Mouse (Mus musculus) adrenal gland, adult 2 months (tissue): ENCODE measurements around the gene Kndc1. TPM values are rescaled to one million over a fixed set of nuclear protein-coding genes. Genes with fewer than 3 reads are reported as not detected.

Source experiments
- DNase-seq: peaks from one replicate; pipeline ENCODE4 v3.0.0; 2021
- microRNA-seq, 2 experiments: library from miRNA; unstranded; fragments of <30 nt; microRNA quantifications; one replicate each; pipeline ENCODE4 v1.2.0; 2021
- polyA plus RNA-seq: library from polyadenylated mRNA; depleted of rRNA; stranded (reverse); fragments of >200 nt; gene quantifications from 2 replicates; pipeline ENCODE4 v1.2.3, GENCODE M21; 2012; rRNA removed
- total RNA-seq, 2 experiments: library from RNA; stranded (reverse); gene quantifications; 2 replicates each; pipeline ENCODE4 v1.2.3; 2021

Kndc1 gene
- total and polyA plus RNA-seq, 3 experiments, result 0.53 to 0.66 (median 0.59) TPM

DNA sequence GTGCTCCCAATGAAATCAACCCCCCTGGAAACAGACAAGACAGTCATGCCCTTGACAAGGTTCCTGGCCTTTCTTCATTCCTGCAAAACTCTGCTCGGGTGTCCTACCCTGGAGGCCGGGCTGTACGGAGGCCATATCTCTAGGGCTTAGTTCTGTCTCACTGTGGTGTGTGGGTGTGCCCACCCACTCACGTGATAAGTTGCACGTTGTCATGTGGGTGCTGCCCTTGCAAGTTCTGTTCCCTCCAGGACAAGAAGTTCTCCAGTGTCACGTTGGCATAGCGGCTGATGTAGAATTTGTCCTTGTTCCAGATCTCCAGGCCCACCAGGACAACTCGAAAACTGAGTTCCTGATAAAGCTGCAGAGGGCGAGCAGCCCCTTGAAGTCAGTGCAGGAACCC lies 93.8 kb downstream of the Kndc1 start:
- no peak for DNase-seq

DNA sequence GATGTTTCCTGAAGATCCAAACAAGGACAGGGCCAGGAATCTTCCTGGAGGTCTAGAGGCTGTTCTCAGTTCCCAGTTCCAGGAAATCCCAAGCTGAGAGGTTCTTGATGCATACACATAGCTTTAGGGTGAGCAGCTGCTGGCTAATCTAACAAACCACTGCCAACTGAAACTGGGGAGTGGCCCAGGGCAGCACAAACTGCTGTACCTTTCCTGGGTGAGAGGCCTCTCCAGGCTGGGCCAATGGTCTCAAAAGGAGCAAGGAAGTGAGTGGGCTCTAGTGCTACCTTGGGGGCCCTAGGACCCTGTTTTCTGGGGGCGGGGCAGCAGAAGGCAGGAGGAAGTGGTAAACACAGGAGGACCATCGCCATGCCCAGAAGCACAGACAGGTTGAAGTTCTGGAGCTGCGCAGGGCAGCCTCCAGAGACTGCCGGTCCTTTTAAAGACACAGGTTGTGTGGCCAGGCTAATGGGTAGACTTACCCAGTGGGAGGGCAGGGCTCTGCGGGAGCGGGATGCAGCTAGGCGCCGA lies 96.4 kb downstream of the Kndc1 start:
- no peak for DNase-seq

Small RNA genes lying within 50 kb of the gene (microRNA-seq; reads per million reads assigned to microRNA genes)
- 11.0 to 15.3 reads per million in 2 experiments for gene Mir202
- 0 to 0.41 reads per million in 2 experiments for gene Mir7062
- 0 reads per million in 2 experiments for gene mmu-mir-7686

Other genes with a start within 250 kb of the Kndc1 start
- gene Cfap46, start 210.9 kb upstream of the Kndc1 start, total RNA-seq, result under 1 TPM; 0.21 to 0.29 TPM
- gene Cfap46, start 210.9 kb upstream of the Kndc1 start, polyA plus RNA-seq, result 0.13 and 0.69 TPM in 2 replicates
- gene Adgra1, start 60.5 kb upstream of the Kndc1 start, total RNA-seq, result 1 to 10 TPM; 2.6 to 4.5 TPM
- gene Adgra1, start 60.5 kb upstream of the Kndc1 start, polyA plus RNA-seq, result 3.4 and 4.5 TPM in 2 replicates
- not detected for gene Utf1, start 49.1 kb downstream of the Kndc1 start, total RNA-seq
- 0.10 and 0.22 TPM in 2 replicates for gene Utf1, start 49.1 kb downstream of the Kndc1 start, polyA plus RNA-seq
- not detected for gene 6430531B16Rik, start 84.1 kb downstream of the Kndc1 start, total RNA-seq
- gene 6430531B16Rik, start 84.1 kb downstream of the Kndc1 start, polyA plus RNA-seq, result 0.19 and 0.80 TPM in 2 replicates
- gene Adam8, start 97.9 kb downstream of the Kndc1 start, total RNA-seq, result 1 to 10 TPM; 1.9 to 3.3 TPM
- 3.4 and 3.5 TPM in 2 replicates for gene Adam8, start 97.9 kb downstream of the Kndc1 start, polyA plus RNA-seq
- gene Zfp511, start 141.7 kb downstream of the Kndc1 start, total RNA-seq, result 10 to 100 TPM; 22.2 to 23.7 TPM
- gene Zfp511, start 141.7 kb downstream of the Kndc1 start, polyA plus RNA-seq, result 49.2 and 63.9 TPM in 2 replicates
- 10 to 100 TPM; 26.6 to 26.8 TPM for gene Tubgcp2, start 142.0 kb downstream of the Kndc1 start, total RNA-seq
- gene Tubgcp2, start 142.0 kb downstream of the Kndc1 start, polyA plus RNA-seq, result 13.5 and 16.4 TPM in 2 replicates
- not detected for gene Msx3, start 154.4 kb downstream of the Kndc1 start, total RNA-seq
- gene Msx3, start 154.4 kb downstream of the Kndc1 start, polyA plus RNA-seq, result not detected in 2 replicates
- 1 to 10 TPM; 5.7 to 5.9 TPM for gene Caly, start 187.9 kb downstream of the Kndc1 start, total RNA-seq
- 13.9 and 21.2 TPM in 2 replicates for gene Caly, start 187.9 kb downstream of the Kndc1 start, polyA plus RNA-seq
- gene Prap1, start 198.7 kb downstream of the Kndc1 start, total RNA-seq, result not detected
- not detected in 2 replicates for gene Prap1, start 198.7 kb downstream of the Kndc1 start, polyA plus RNA-seq
- 10 to 100 TPM; 61.9 to 72.5 TPM for gene Fuom, start 207.7 kb downstream of the Kndc1 start, total RNA-seq
- gene Fuom, start 207.7 kb downstream of the Kndc1 start, polyA plus RNA-seq, result 89.3 and 100 TPM in 2 replicates
- gene Paox, start 221.1 kb downstream of the Kndc1 start, total RNA-seq, result 10 to 100 TPM; 19.4 to 22.6 TPM
- 14.9 and 18.9 TPM in 2 replicates for gene Paox, start 221.1 kb downstream of the Kndc1 start, polyA plus RNA-seq
- gene Echs1, start 221.8 kb downstream of the Kndc1 start, total RNA-seq, result 100 to 1,000 TPM; 395 to 540 TPM
- gene Echs1, start 221.8 kb downstream of the Kndc1 start, polyA plus RNA-seq, result 136 and 147 TPM in 2 replicates
- 10 to 100 TPM; 27.4 to 38.2 TPM for gene Mtg1, start 242.9 kb downstream of the Kndc1 start, total RNA-seq
- 19.0 and 22.6 TPM in 2 replicates for gene Mtg1, start 242.9 kb downstream of the Kndc1 start, polyA plus RNA-seq